Comparison of ENCODE assay signal across 12 mouse cellular contexts in genomic region chr12:108297033-108297432, GRCm38 (mm10). TPM values are rescaled to one million over a fixed set of nuclear protein-coding genes. Genes with fewer than 3 reads are reported as not detected.
DNase-seq lines count a peak whose midpoint lies in the region; ATAC-seq and TF ChIP-seq lines count a peak whose summit lies in the region.
"Had no signal": no experiment of that assay in that cellular context is flagged by ENCODE, and none has a peak within 500 bp of the region (broad histone marks: within the 10 kb centered on the region; RNA-seq: fewer than 3 reads in every experiment).

No protein-coding gene starts in this region.

- H3K9me3 ChIP-seq in liver, postnatal 0 days (ENCODE audit: low read length), result no peaks in the 10 kb centered on the region
- H3K9me3 ChIP-seq in liver, embryonic 12.5 days (replicated peaks), result no peaks in the 10 kb centered on the region
- no peaks in the 10 kb centered on the region for H3K9me3 ChIP-seq in E14TG2a.4 (ENCODE audit: low read length)
- H3K9me3 ChIP-seq: forebrain, embryonic 15.5 days; hindbrain, embryonic 10.5 days had no signal

- TF ChIP-seq POLR2A in heart, adult 2 months (IDR thresholded peaks at IDR 0.05; ENCODE audit: insufficient read depth, low read depth, low read length), result no peak

- no peaks in the 10 kb centered on the region for H3K36me3 ChIP-seq in heart, adult 2 months (ENCODE audit: control insufficient read depth, insufficient read depth, low read length)
- no peaks in the 10 kb centered on the region for H3K36me3 ChIP-seq in liver, postnatal 0 days (replicated peaks; ENCODE audit: insufficient read depth, low read length)
- no peaks in the 10 kb centered on the region for H3K36me3 ChIP-seq in liver, embryonic 12.5 days
- no peaks in the 10 kb centered on the region for H3K36me3 ChIP-seq in E14TG2a.4 (ENCODE audit: insufficient read depth, low read length)
- H3K36me3 ChIP-seq: forebrain, embryonic 15.5 days; hindbrain, embryonic 10.5 days had no signal

- peak; percentile 63 for TF ChIP-seq CTCF in heart, adult 2 months (IDR thresholded peaks at IDR 0.05)
- peak; percentile 43 for TF ChIP-seq CTCF in liver, postnatal 0 days (IDR thresholded peaks at IDR 0.05; ENCODE audit: low read depth)
- TF ChIP-seq CTCF in E14TG2a.4 (conservative IDR thresholded peaks at IDR 0.05; ENCODE audit: low read length), result peak; percentile 55

- ATAC-seq in liver, postnatal 0 days, result no peak
- no peak for ATAC-seq in liver, embryonic 12.5 days
- ATAC-seq: forebrain, embryonic 15.5 days had no signal

- no peak overlapping the region for H3K4me3 ChIP-seq in heart, adult 2 months
- no peak overlapping the region for H3K4me3 ChIP-seq in liver, postnatal 0 days (ENCODE audit: low read depth, low read length)
- no peak overlapping the region for H3K4me3 ChIP-seq in liver, embryonic 12.5 days
- no peak overlapping the region for H3K4me3 ChIP-seq in E14TG2a.4 (replicated peaks; ENCODE audit: low read length)
- H3K4me3 ChIP-seq: forebrain, embryonic 15.5 days; hindbrain, embryonic 10.5 days had no signal

- H3K4me1 ChIP-seq in heart, adult 2 months (ENCODE audit: control insufficient read depth, insufficient read depth, low read length), result peaks cover 2% of the 10 kb centered on the region; the same call in 1 of the 2 replicates
- no peaks in the 10 kb centered on the region for H3K4me1 ChIP-seq in liver, postnatal 0 days (ENCODE audit: insufficient read depth)
- peaks cover 5% of the 10 kb centered on the region for H3K4me1 ChIP-seq in liver, embryonic 12.5 days
- peaks cover 19% of the 10 kb centered on the region for H3K4me1 ChIP-seq in E14TG2a.4 (replicated peaks; ENCODE audit: low read depth, low read length)

- TF ChIP-seq EP300 in heart, adult 2 months (IDR thresholded peaks at IDR 0.05; ENCODE audit: insufficient read depth, low read depth, low read length), result no peak
- TF ChIP-seq EP300 in liver, postnatal 0 days (IDR thresholded peaks at IDR 0.05; ENCODE audit: low read depth), result no peak

- intact Hi-C loops in heart, adult 2 months (cut with DNase I), result no loop called here
- intact Hi-C loops in heart, postnatal 10 days (cut with DNase I), result no loop called here

- H3K9ac ChIP-seq in heart, adult 2 months (ENCODE audit: low read depth, low read length), result no peak overlapping the region
- no peak overlapping the region for H3K9ac ChIP-seq in liver, postnatal 0 days (replicated peaks)
- H3K9ac ChIP-seq in liver, embryonic 12.5 days, result no peak overlapping the region
- H3K9ac ChIP-seq: forebrain, embryonic 15.5 days had no signal

- DNase-seq in heart, adult 2 months, result no peak
- DNase-seq in heart, postnatal 10 days, result no peak
- DNase-seq in liver, postnatal 0 days, result no peak
- DNase-seq in ZHBTc4 (ENCODE audit: low read depth, low spot score), result peak; percentile 81
- DNase-seq in frontal cortex, adult 2 months (ENCODE audit: extremely low spot score in 1 of 2, low spot score in 1 of 2), result no peak
- DNase-seq in cerebellum, adult 9-11 months, result no peak
- DNase-seq: left cerebral cortex, postnatal 4 days had no signal

- H3K27me3 ChIP-seq in heart, adult 2 months (ENCODE audit: control insufficient read depth, insufficient read depth, low read length), result no peaks in the 10 kb centered on the region
- H3K27me3 ChIP-seq in liver, postnatal 0 days (ENCODE audit: insufficient read depth, low read length), result no peaks in the 10 kb centered on the region
- peaks cover 16% of the 10 kb centered on the region for H3K27me3 ChIP-seq in liver, embryonic 12.5 days (replicated peaks)
- peaks cover 28% of the 10 kb centered on the region for H3K27me3 ChIP-seq in E14TG2a.4 (ENCODE audit: insufficient read depth, low read length)
- H3K27me3 ChIP-seq: forebrain, embryonic 15.5 days had no signal

- H3K4me2 ChIP-seq in liver, postnatal 0 days (ENCODE audit: low read depth, low read length), result no peak overlapping the region
- H3K4me2 ChIP-seq in liver, embryonic 12.5 days, result no peak overlapping the region
- H3K4me2 ChIP-seq: forebrain, embryonic 15.5 days had no signal

- WGBS in heart, adult 2 months, result 68% methylated on average over 6 of the region's 6 CpGs
- WGBS in liver, postnatal 0 days (ENCODE audit: insufficient replicate concordance), result 59% methylated on average over 6 of the region's 6 CpGs
- WGBS in liver, embryonic 12.5 days (ENCODE audit: insufficient replicate concordance), result 49% methylated on average over 6 of the region's 6 CpGs

- H3K79me2 ChIP-seq in heart, adult 2 months (replicated peaks; ENCODE audit: control insufficient read depth, insufficient read depth, low read length), result no peaks in the 10 kb centered on the region

- no peak overlapping the region for H3K27ac ChIP-seq in heart, adult 2 months
- H3K27ac ChIP-seq in liver, postnatal 0 days (ENCODE audit: low read depth), result no peak overlapping the region
- no peak overlapping the region for H3K27ac ChIP-seq in liver, embryonic 12.5 days
- H3K27ac ChIP-seq: forebrain, embryonic 15.5 days had no signal

RNA-seq across cellular contexts. Expression of gene Hhipl1, which starts 9.0 kb away (rescaled TPM):
- 1 to 10 TPM; 1.2 to 1.5 TPM for total RNA-seq in heart, adult 2 months (2021)
- polyA plus RNA-seq in heart, adult 2 months (2012; rRNA removed), result 1.6 and 1.8 TPM in 2 replicates
- 1 to 10 TPM; 1.5 to 3.2 TPM for total RNA-seq in heart, postnatal 10 days (2021)
- polyA plus RNA-seq in liver, postnatal 0 days (2015; fragmentation: Nextera tagmentation; extraction: Ambion mirVana), result 0.02 TPM in 1 of 2 replicates, not detected in the other
- polyA plus RNA-seq in liver, embryonic 12.5 days (2016; fragmentation: Nextera tagmentation; extraction: Ambion mirVana), result 0.07 and 0.17 TPM in 2 replicates
- polyA plus RNA-seq in frontal cortex, adult 2 months (2012; rRNA removed), result 10.3 and 10.6 TPM in 2 replicates
- total RNA-seq: granulocyte monocyte progenitor cell, adult 5-6 weeks had no signal

RNA-seq across cellular contexts. Expression of gene Ccdc85c, which starts 21.8 kb away (rescaled TPM):
- total RNA-seq in heart, adult 2 months (2021), result 10 to 100 TPM; 39.2 to 43.9 TPM
- polyA plus RNA-seq in heart, adult 2 months (2012; rRNA removed), result 27.1 and 29.3 TPM in 2 replicates
- 10 to 100 TPM; 32.8 to 34.4 TPM for total RNA-seq in heart, postnatal 10 days (2021)
- polyA plus RNA-seq in liver, postnatal 0 days (2015; fragmentation: Nextera tagmentation; extraction: Ambion mirVana), result 1.5 TPM in 2 replicates
- 3.3 and 3.4 TPM in 2 replicates for polyA plus RNA-seq in liver, embryonic 12.5 days (2016; fragmentation: Nextera tagmentation; extraction: Ambion mirVana)
- polyA plus RNA-seq in frontal cortex, adult 2 months (2012; rRNA removed), result 44.2 and 44.8 TPM in 2 replicates

RNA-seq across cellular contexts. Expression of gene Cyp46a1, which starts 37.1 kb away (rescaled TPM):
- total RNA-seq in heart, adult 2 months (2021), result under 1 TPM; 0.41 to 0.47 TPM
- polyA plus RNA-seq in heart, adult 2 months (2012; rRNA removed), result 1.3 and 1.8 TPM in 2 replicates
- 1 to 10 TPM in 1 of 2 experiments, under 1 TPM in 1; 0.69 to 2.3 TPM for total RNA-seq in heart, postnatal 10 days (2021)
- polyA plus RNA-seq in liver, postnatal 0 days (2015; fragmentation: Nextera tagmentation; extraction: Ambion mirVana), result 0.09 and 0.23 TPM in 2 replicates
- polyA plus RNA-seq in liver, embryonic 12.5 days (2016; fragmentation: Nextera tagmentation; extraction: Ambion mirVana), result 0.86 and 1.7 TPM in 2 replicates
- 377 and 384 TPM in 2 replicates for polyA plus RNA-seq in frontal cortex, adult 2 months (2012; rRNA removed)
- total RNA-seq: granulocyte monocyte progenitor cell, adult 5-6 weeks had no signal

Comparison
In these comparisons a context has a peak if more than half of its experiments do, and no peak if none do; other contexts are left out.
1. RNA of gene Cyp46a1, which starts 37.1 kb away (polyA plus RNA-seq): 377 to 384 TPM in frontal cortex, adult 2 months; 1.3 to 1.8 TPM in heart, adult 2 months, 0.86 to 1.7 TPM in liver, embryonic 12.5 days and 0.09 to 0.23 TPM in liver, postnatal 0 days; every median in the first group is over 100 times any median in the second.
2. Peak in every context shown above with its lines, with median percentiles within 50 percentile points of each other: CTCF ChIP-seq.